Mouse (Mus musculus) adrenal gland, postnatal 10 days (tissue): ENCODE data around the gene Cox5a. TPM values are rescaled to one million over a fixed set of nuclear protein-coding genes. Genes with fewer than 3 reads are reported as not detected.

ENCODE experiments used
- DNase-seq: peaks from one replicate; pipeline ENCODE4 v3.0.0; 2021; ENCODE audit warnings: mixed read lengths
- long read RNA-seq, 2 experiments: library from polyadenylated mRNA; stranded (forward); transcript quantifications; one replicate each; pipeline ENCODE4 v2.0.0; 2021
- total RNA-seq, 2 experiments: library from RNA; stranded (reverse); gene quantifications; 2 replicates each; pipeline ENCODE4 v1.2.3; 2021

The Cox5a gene
- total RNA-seq, result 1,000 to 10,000 TPM; 1,277 to 1,442 TPM
- long read RNA-seq, experiment 1, transcript Cox5a-201 (5 exons, 645 nt), result major isoform, 1,151 of 1,192 reads
- long read RNA-seq, experiment 1, partial matches to known transcripts, result 27 of 1,192 reads
- long read RNA-seq, experiment 1, other reads (novel, unspliced or antisense), result 14 of 1,192 reads
- long read RNA-seq, experiment 2, transcript Cox5a-201 (5 exons, 645 nt), result major isoform, 976 of 1,005 reads
- long read RNA-seq, experiment 2, partial matches to known transcripts, result 21 of 1,005 reads
- long read RNA-seq, experiment 2, other reads (novel, unspliced or antisense), result 8 of 1,005 reads

- peak; percentile 97 for DNase-seq
Observed at GRCm38 (mm10) chr9:57521056-57521911, at the start of gene Cox5a. Cox5a (plus strand) TSS chr9:57521274.

GRCm38 (mm10) chr9:57485774-57486173 is 35.3 kb upstream of the Cox5a start:
- peak; percentile 90 for DNase-seq

- DNase-seq, result no peak
Observed at GRCm38 (mm10) chr9:57487807-57488206, 33.3 kb upstream of the Cox5a start.

GRCm38 (mm10) chr9:57493532-57493931 is 27.5 kb upstream of the Cox5a start:
- DNase-seq, result no peak

- DNase-seq, result no peak
Observed at GRCm38 (mm10) chr9:57494970-57495369, 26.1 kb upstream of the Cox5a start.

DNA sequence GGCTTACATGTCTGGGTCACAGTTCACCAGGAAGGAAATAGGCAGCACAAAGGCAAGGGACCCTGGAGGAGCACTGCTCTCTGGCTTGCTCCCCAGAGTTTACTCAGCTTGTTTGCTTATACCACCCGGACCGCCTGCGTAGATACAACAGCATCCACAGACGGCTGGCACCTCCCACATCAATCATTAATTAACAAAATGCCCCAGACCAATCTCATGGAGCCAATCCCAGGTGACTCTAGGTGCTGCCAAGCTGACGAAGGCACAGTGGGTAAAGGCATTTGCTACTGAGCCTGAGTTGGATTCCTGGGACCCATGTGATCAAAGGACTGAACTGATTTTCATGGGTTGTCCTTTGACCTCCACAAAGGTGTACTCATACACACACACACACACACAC is 23.8 kb upstream of the Cox5a start:
- DNase-seq, result no peak

DNA sequence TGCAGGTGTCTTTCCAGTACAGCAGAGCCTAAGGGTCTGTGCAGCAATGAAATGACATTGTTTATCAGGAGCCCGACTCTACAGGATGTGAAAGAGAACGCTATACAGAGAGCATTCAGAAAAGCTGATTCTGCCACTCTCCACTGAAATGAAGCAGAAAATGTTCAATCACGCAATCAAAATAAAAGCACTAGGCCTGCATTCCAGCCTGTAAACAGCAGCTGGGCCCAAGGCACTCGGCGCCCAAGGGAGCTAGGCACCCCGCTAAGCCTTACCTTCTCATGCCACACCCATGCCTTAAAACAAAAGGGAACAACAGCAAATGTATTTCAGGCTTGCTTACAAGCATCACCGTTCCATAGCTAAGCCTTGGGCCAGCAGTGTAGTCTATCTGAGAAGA is 22.5 kb upstream of the Cox5a start:
- DNase-seq, result no peak

DNA sequence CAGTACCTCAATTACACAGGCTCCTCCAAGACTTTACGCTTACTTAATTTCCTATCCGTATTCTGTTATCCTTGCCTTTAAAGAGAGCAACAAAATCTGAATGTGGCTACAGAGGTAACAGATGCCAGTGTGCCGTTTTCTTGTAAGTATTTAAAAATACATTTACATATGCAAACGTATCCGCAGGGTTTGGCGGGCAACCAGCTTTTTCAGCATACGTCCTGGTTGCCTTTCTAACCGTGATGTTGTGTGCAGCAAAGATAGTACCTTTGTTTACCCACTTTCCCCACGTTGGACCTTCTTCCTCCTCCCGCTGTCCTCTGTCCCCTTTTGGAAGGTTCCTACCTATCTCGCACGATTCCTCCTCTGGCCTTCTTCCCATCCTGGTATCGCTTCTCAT is 19.6 kb upstream of the Cox5a start:
- DNase-seq, result no peak

- DNase-seq, result no peak
Observed at GRCm38 (mm10) chr9:57501861-57502260, 19.2 kb upstream of the Cox5a start.

DNA sequence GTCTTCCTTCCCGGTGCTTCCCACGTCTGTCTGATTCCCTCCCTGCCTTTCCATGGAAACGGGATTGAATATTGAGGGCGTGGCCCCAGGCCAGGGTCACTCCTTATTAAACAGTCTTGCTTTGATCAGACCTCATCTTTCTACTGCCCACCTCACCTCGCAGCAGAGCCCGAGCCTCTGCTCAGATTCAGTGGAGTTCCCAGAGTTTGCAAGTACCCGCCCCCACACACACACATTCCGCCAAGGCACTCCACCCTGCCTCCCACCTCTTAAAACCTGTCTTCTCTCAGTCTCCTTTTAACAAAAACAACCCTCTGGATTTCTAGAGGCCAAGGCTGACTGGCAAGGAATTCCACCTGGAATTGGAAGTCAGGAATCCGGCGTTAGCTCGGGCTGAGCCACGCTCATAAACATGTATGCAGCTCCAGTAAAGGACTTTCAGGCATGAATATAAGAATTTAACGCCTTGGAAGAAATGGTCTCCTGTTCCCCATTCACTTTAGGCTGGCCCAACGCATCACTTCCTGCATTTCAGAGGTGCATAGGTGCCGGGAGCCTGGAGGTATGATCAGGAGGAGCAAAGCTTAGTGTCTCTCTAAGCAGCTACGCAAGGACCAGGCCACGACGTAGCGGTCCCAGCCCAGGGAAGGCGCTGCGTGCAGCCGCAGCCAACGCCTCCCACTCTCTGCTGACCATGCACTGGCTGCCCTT is 18.0 kb upstream of the Cox5a start:
- peak; percentile 30 for DNase-seq

- DNase-seq, result peak; percentile 83
Observed at GRCm38 (mm10) chr9:57503622-57504380, 17.3 kb upstream of the Cox5a start, which contains the start of gene Rpp25. Rpp25 (plus strand) TSS chr9:57504026.

DNA sequence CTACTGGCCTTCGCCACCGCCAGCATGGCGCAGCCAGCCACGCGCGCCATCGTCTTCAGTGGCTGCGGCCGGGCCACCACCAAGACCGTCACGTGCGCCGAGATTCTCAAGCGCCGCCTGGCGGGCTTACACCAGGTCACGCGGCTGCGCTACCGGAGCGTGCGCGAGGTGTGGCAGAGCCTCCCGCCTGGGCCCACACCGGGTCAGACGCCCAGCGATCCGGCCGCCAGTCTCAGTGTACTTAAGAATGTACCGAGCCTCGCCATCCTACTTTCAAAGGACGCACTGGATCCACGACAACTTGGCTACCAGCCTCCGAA is 16.7 kb upstream of the Cox5a start:
- DNase-seq, result peak; percentile 75

DNA sequence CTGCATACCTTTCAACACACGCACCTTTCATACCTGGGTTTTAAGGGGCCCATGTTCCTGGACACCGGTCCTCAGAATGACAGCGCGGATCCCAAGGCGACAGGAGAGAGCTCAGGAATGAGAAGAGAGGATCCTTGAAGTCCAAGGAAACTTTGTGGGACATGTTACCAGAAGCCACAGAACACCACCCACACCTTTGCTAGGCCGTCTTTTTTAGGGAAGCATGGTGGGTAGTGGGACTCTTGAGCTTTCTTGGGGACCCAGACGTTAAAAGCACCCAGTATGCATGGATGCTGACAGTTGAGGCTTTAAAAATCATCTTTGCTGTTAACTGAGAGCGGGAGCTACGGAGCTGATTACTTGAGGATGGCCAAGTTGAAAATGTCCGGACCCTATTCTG is 16.2 kb upstream of the Cox5a start:
- DNase-seq, result no peak

DNA sequence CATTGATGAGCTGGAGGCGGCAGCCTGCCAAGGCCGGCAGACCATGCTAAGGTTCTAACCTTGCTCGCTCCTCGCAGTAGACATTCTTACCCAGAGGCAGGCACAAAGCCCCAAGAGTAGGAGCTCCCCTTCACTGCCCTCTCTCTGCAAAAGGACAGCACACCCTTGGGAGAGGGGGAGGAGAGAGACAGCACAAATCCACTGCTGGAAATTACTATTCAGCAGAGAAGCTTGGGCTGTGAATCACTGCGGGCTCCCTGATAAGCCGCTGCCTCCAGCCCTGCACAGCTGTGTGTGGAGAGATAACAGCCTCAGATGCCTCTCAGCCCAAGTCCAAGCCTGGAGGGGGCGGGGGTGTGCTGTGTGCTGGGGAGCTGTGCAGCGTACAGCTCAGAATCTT is 15.4 kb upstream of the Cox5a start:
- DNase-seq, result peak; percentile 77

- DNase-seq, result no peak
Observed at GRCm38 (mm10) chr9:57510577-57510976, 10.5 kb upstream of the Cox5a start.

DNA sequence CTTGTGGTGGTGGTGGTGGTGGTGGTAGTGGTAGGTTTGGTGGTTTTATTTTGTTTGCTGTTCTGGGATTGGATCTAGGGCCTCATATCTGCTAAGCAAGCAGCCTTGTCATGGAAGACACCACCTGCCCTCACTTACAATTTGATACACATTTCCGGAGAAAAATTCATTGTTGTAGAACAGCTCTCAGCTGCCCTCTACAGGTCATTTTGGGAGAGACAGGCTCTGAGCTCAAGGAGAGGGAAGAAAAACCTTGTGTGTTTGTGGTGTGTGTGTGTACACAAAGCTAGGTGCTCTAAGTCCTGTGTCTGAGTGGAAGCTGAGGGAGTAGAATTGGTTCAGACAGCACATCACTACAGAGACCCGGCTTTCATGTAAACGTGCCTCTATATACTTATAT is 4.0 kb upstream of the Cox5a start:
- peak; percentile 76 for DNase-seq

GRCm38 (mm10) chr9:57520375-57521055 is 559 bp upstream of the Cox5a start:
- no peak for DNase-seq

- no peak for DNase-seq
Observed at GRCm38 (mm10) chr9:57522114-57522860, 1.2 kb downstream of the Cox5a start.

DNA sequence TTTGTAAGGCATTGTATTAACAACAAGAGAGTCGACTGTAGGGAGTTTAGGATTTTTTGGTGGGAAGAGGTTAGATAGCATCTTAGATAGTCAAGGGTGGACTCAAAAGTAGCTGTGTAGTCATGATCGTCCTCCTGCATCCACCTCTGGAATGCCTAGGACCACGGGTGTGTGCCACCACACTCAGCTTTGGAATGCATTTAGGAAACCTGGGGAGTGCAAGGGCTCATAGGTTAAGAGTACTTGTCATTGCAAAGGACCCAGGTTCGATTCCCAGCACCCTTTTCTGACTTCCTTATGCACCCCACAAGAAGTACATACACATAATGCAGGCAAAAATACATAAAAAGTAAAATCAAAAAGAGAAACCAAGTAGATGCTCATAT is 1.8 kb downstream of the Cox5a start:
- DNase-seq, result no peak

GRCm38 (mm10) chr9:57523754-57524153 is 2.7 kb downstream of the Cox5a start:
- DNase-seq, result no peak

DNA sequence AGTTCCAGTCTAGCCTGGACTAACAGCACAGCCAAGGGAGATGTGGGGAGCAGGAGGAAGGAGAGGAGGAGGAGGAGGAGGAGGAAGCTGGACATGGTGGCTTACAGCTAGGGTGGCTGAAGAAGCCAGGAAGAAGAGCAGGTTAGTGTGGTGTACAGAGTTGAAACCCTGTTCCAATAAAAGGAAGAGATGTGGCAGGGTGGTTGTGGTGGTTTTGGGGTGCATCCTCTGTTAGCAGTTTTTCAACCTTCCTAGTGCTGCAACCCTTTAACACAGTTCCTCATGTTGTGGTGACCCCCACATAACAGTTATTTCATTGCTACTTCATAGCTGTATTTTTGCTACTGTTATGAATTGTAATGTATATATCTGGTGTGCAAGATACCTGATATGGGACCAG is 3.4 kb downstream of the Cox5a start:
- no peak for DNase-seq
